Mouse (Mus musculus) forebrain, embryonic 15.5 days (tissue): ENCODE measurements around the gene H2afy. TPM values are rescaled to one million over a fixed set of nuclear protein-coding genes. Genes with fewer than 3 reads are reported as not detected.

Experiments
- ATAC-seq: fragments of 200-750 bp; cut with Nextera tagmentation; replicated peaks from 2 replicates; pipeline ENCODE4 v1.8.0; 2017; ENCODE audit warnings: mild to moderate bottlenecking, moderate TSS enrichment, moderate library complexity
- H3K27ac ChIP-seq: fragments of 300-500 bp; sonication (generic); replicated peaks from 2 replicates; pipeline ENCODE4 v1.5.1; 2015; ENCODE audit warnings: mild to moderate bottlenecking, inconsistent platforms
- H3K27me3 ChIP-seq: fragments of 300-500 bp; sonication (generic); 2 replicates; pipeline ENCODE4 v1.6.1; 2015; ENCODE audit warnings: inconsistent platforms
- H3K36me3 ChIP-seq: fragments of 300-500 bp; sonication (generic); 2 replicates; pipeline ENCODE4 v1.6.1; 2015; ENCODE audit warnings: mild to moderate bottlenecking, inconsistent platforms
- H3K4me1 ChIP-seq: fragments of 300-500 bp; sonication (generic); 2 replicates; pipeline ENCODE4 v1.6.1; 2015; ENCODE audit warnings: inconsistent platforms
- H3K4me2 ChIP-seq: fragments of 300-500 bp; sonication (generic); replicated peaks from 2 replicates; pipeline ENCODE4 v1.6.1; 2015; ENCODE audit warnings: mild to moderate bottlenecking, inconsistent platforms
- H3K4me3 ChIP-seq: fragments of 300-500 bp; sonication (generic); 2 replicates; pipeline ENCODE4 v1.5.1; 2015; ENCODE audit warnings: mild to moderate bottlenecking, inconsistent platforms
- H3K9ac ChIP-seq: fragments of 300-500 bp; sonication (generic); replicated peaks from 2 replicates; pipeline ENCODE4 v1.6.1; 2015; ENCODE audit warnings: mild to moderate bottlenecking, inconsistent platforms
- H3K9me3 ChIP-seq: fragments of 300-500 bp; sonication (generic); 2 replicates; pipeline ENCODE4 v1.6.1; 2016; ENCODE audit warnings: inconsistent platforms
- WGBS: fragments of 180-500 bp; shearing (Covaris S2); methylation state at CpG from one replicate; pipeline ENCODE4 v1.1.7; 2015; ENCODE audit warnings: mixed read lengths; 5-methylcytosine and 5-hydroxymethylcytosine counted together
- polyA plus RNA-seq: library from polyadenylated mRNA; unstranded; fragments of >200 nt; fragmentation: Nextera tagmentation; extraction: Ambion mirVana; gene quantifications from 2 replicates; pipeline ENCODE4 v1.2.1, GENCODE M21; 2015

The H2afy gene
- polyA plus RNA-seq, 1 experiment from 2014 or later, result 424 TPM

DNA sequence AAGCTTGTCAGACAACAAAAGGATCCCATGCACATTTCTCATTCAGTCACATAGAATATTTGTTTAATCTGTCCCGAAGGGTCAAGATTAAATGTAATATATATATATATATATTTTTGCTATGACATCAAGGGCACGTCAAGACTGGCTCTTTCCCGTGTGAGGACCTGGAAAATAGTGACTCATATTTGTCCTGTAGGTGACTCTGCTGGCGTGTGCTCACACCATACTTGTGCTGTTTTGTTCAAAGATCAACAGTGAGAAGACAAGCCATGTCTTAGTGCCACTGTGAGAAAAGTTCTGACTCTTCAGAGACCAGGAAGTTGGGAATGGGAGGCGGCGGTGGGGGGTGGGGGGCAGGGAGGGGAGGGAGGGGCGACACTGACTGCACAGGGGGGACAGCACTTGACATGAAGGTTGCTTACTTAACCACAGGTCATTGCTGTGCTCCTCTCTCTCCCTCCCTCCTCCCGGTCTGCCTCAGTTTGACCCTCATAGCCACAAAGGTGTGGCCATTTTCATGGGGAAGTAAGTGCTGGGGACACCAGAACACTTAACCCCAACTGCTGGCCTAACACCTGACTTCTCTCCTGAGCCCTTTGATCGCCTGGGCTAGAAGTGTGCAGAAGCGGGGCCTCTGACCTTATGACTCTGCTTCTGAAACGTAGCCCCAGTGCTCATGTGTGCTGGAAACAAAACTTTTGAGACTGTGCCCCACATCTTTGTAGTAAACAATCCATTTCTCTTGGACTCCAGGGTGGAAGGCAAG is 6.4 kb upstream of the H2afy start:
- Histone ChIP-seq H3K4me3 (no peak overlapping the region), H3K9me3 (no peaks in the 10 kb centered on the region), H3K4me1 (no peaks in the 10 kb centered on the region), H3K9ac (no peak overlapping the region), H3K27me3 (0 out of 2 replicates have a peak, but pooled peaks cover 2% of the 10 kb centered on the region), H3K36me3 (no peaks in the 10 kb centered on the region), H3K4me2 (no peak overlapping the region), H3K27ac (no peak overlapping the region)
- ATAC-seq, result no peak
- 25% methylated on average over 10 of the region's 11 CpGs for WGBS

DNA sequence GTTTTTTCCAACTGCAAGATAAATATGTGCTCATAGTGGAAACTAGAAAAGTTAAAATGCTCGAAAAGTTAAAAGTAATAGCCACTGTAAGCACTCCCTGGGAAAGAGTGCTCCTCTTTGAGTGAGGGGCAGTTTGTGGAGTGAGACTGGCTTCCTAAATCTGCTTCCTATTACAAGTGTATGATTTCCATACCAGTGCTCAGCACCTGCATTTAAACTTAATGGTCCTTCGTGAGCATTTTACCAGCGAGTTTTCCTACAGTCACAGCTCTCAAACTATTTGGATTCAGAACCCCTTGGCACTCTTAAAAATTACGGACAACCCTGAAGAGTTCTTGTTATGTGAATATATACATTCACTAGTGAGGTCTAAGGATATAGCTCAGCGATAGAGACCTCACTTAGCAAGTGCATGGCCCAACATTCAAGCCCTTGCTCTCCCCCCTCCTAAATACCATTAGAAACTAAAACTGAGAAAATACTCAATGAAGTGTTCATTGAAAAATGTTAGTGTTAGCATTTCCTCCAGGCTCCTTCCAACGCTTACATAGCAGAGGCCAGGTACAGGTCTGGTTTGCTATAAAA is 3.1 kb upstream of the H2afy start:
- ATAC-seq, result no peak
- Histone ChIP-seq H3K4me3 (no peak overlapping the region), H3K9ac (no peak overlapping the region), H3K4me2 (no peak overlapping the region), H3K4me1 (peaks cover 10% of the 10 kb centered on the region), H3K9me3 (no peaks in the 10 kb centered on the region), H3K36me3 (no peaks in the 10 kb centered on the region), H3K27me3 (0 out of 2 replicates have a peak, but pooled peaks cover 2% of the 10 kb centered on the region), H3K27ac (no peak overlapping the region)
- 72% methylated on average over 6 of the region's 6 CpGs for WGBS

DNA sequence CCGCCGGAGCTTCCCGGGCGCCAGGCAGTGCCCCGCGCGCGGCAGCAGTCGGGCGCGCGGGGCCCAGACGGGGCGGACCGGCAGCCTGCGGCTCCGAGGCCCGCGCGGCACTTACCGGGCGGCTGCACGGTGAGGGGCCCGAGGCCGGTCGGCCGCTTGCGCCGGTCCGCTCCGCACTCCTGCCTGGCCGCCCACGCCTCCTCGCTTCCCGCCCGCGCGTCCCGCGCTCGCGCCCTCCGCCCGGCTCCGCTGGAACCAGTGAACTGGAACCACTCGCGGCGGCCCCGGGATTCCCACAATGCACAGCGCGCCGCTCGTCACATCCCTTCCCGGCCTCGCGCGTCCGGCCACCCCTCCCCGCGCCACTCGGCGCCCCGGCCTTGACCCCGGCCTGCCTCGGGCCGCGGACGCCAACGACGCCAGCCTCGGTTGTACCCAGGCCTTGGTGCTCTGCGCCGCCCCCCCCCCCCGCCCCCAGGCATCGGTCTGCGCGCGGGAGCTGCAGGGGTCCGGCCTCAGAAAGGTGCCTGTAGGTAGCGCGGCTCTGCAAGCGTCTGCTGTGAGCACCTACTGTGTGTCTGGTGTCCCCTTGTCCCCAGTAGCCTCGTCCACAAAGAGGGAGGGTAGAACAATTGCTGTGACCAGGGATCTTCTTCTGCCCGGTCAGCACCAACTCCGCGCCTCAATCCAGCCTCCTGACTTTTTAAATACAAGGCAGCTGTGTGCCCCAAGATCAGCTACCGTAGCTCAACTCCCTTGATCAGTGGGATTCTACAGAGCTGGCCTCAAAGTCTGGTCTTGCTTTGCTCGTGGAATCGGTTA is 719 bp downstream of the H2afy start:
- Histone ChIP-seq H3K4me1 (peaks cover 25% of the 10 kb centered on the region), H3K27ac (peak overlapping the region; percentile 85), H3K36me3 (no peaks in the 10 kb centered on the region), H3K9ac (peak overlapping the region; percentile 96), H3K27me3 (0 out of 2 replicates have a peak, but pooled peaks cover 2% of the 10 kb centered on the region), H3K4me3 (peak overlapping the region; percentile 99), H3K4me2 (peak overlapping the region; percentile 80), H3K9me3 (no peaks in the 10 kb centered on the region)
- 1% methylated on average over 77 of the region's 89 CpGs for WGBS
- ATAC-seq, result peak; percentile 85

DNA sequence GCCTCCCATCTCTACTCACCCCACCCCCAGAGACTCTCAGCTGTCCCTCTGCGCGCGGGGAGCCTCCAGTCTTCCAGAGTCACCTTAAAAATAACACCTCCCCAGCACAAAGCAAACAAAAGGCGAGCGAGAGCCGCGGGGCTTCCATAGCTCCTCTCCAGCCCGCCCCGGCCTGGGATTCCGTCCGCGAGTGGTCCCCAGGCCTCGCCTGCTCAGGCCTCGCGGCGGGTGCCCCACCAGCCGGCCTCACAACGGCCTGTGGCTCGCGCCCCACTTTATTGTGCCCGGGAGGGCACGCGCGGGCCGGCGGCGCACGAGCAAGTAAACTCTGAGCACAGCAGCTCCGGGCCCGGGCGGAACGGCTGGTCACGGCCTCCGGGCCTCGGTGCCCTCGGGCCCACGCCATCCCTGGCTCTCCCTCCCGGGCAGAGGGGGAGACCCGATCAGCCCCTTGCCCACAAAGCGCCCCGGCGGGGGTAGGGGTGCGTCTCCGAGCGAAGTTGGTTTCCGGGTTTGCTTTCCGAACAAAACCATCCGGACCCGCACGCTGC is 1.5 kb downstream of the H2afy start:
- H3K9ac ChIP-seq, result peak overlapping the region; percentile 96
- peak overlapping the region; percentile 99 for H3K4me3 ChIP-seq
- H3K36me3 ChIP-seq, result no peaks in the 10 kb centered on the region
- H3K27ac ChIP-seq, result peak overlapping the region; percentile 85
- ATAC-seq, result peak; percentile 52
- 0 out of 2 replicates have a peak, but pooled peaks cover 2% of the 10 kb centered on the region for H3K27me3 ChIP-seq
- H3K4me2 ChIP-seq, result peak overlapping the region; percentile 80
- H3K9me3 ChIP-seq, result no peaks in the 10 kb centered on the region
- under 1% methylated on average over 50 of the region's 50 CpGs for WGBS
- H3K4me1 ChIP-seq, result peaks cover 25% of the 10 kb centered on the region

DNA sequence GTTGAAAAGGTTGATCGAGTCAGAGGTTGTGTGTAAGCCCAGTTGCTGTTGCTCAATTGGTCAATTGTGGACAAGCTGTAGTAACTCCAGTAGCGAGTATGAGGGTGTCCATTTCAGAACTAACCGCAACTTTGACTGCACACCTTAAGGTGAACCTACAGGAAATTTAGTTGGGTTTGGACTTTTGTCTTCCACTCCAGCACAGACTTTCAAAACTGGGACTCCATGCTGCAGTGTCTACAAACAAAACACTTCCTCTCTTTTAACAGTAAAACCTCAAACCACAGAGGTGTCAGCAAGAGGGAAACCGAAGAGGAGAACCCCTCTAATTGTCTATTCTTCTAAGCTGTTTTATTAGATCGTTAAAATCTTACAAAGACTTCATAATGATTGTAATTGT is 2.1 kb downstream of the H2afy start:
- H3K4me1 ChIP-seq, result peaks cover 25% of the 10 kb centered on the region
- no peak for ATAC-seq
- H3K9me3 ChIP-seq, result no peaks in the 10 kb centered on the region
- H3K4me3 ChIP-seq, result peak overlapping the region; percentile 99
- peak overlapping the region; percentile 96 for H3K9ac ChIP-seq
- WGBS, result 37% methylated on average over 5 of the region's 5 CpGs
- no peak overlapping the region for H3K27ac ChIP-seq
- H3K36me3 ChIP-seq, result no peaks in the 10 kb centered on the region
- H3K27me3 ChIP-seq, result 0 out of 2 replicates have a peak, but pooled peaks cover 2% of the 10 kb centered on the region
- peak overlapping the region; percentile 80 for H3K4me2 ChIP-seq

DNA sequence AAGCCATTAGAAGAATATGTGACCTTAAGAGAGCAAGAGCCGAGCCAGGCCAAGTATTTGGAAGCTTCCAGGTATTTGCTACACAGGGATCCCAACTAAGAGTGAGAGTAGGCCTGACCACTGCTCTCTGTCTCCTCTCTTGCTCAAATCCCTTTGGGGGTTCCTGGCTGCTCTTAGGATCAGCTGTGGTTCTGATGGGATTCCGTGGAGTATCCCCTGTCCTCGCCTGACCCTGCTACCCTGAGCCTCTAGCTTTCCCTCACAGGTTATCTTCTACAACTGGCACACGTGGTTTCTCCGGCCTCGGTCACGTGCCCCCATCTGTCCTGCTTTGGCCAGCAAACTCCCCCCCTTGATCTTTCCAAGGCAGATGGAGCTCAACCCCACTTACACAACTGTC is 3.2 kb downstream of the H2afy start:
- H3K9me3 ChIP-seq, result no peaks in the 10 kb centered on the region
- H3K4me3 ChIP-seq, result no peak overlapping the region
- peaks cover 5% of the 10 kb centered on the region for H3K36me3 ChIP-seq
- peaks cover 25% of the 10 kb centered on the region for H3K4me1 ChIP-seq
- ATAC-seq, result no peak
- no peak overlapping the region for H3K27ac ChIP-seq
- no peak overlapping the region for H3K4me2 ChIP-seq
- WGBS, result 86% methylated on average over 7 of the region's 7 CpGs
- no peaks in the 10 kb centered on the region for H3K27me3 ChIP-seq
- H3K9ac ChIP-seq, result no peak overlapping the region

DNA sequence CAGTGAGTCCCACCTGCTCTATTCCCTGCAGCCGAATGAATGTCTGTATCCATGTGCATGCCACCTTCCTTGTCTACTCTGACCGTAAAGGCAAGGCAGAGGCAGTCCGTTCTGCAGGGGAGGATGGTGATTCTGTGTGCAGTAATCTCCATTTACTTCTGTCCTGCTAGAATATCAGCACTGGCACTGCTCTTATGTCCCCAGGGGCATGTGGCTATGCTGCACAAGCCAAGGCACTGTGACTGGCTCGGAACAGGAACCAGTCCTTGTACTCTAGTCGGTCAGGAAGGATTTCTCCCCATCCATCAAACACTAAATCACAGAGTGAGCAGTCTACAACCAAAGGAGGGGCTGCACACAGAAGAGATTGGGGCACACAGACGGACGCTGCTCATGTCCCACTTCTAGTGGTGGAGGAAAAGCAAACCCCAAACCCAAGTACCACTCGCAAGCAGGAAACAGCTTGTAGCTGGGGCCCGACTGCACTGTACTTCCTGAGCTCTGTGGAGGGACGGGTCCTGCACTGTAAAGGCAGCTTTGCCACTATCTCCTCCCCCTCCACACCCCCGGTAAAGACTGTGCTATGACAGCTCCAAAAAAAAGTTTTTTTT is 3.7 kb downstream of the H2afy start:
- ATAC-seq, result no peak
- Histone ChIP-seq H3K9me3 (no peaks in the 10 kb centered on the region), H3K4me3 (no peak overlapping the region), H3K4me2 (no peak overlapping the region), H3K9ac (no peak overlapping the region), H3K4me1 (peaks cover 25% of the 10 kb centered on the region), H3K36me3 (peaks cover 10% of the 10 kb centered on the region), H3K27me3 (no peaks in the 10 kb centered on the region), H3K27ac (no peak overlapping the region)
- 89% methylated on average over 11 of the region's 11 CpGs for WGBS

DNA sequence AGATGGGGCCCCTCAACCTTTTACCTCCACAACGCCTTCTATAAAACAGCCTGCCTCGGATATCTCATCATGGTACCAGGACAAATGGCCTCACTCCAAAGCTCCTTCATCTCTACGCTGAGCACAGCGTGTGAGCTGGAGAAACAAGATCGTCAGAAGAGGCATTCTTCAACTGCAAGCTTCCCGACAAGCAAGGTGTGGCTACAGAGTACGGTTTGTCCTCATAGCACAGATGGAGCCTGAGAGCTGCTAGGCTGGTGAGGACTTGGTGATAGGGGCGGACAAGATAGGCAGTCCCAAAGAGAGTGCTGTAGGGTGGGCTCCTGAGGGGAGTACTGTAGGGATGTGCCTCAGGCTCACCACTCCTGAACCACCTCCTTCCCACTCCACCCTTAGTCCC is 5.6 kb downstream of the H2afy start:
- peaks cover 29% of the 10 kb centered on the region for H3K36me3 ChIP-seq
- no peak overlapping the region for H3K9ac ChIP-seq
- no peak overlapping the region for H3K4me2 ChIP-seq
- peaks cover 18% of the 10 kb centered on the region for H3K4me1 ChIP-seq
- ATAC-seq, result no peak
- no peaks in the 10 kb centered on the region for H3K9me3 ChIP-seq
- H3K27ac ChIP-seq, result no peak overlapping the region
- WGBS, result 93% methylated on average over 8 of the region's 8 CpGs
- H3K4me3 ChIP-seq, result no peak overlapping the region
- H3K27me3 ChIP-seq, result no peaks in the 10 kb centered on the region

DNA sequence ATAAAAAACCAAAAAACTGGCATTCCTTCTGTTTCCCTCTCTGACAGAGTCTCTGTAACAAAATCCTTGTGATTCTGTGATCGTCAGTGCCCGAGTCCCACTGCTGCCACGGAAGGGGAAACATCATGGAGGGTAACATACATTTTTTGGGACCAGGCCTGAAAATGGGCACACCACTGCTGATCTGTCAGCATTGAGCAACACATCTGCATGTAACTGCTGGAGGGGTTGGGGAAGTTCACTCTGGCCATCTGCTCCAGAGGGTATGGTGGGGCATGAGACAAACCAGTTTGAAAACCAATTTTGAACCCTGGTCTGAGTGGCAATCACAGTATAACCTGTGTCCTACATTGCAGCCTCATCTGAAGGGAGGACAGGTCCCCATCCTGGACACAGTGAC is 6.6 kb downstream of the H2afy start:
- no peak for ATAC-seq
- Histone ChIP-seq H3K9me3 (no peaks in the 10 kb centered on the region), H3K4me3 (no peak overlapping the region), H3K9ac (no peak overlapping the region), H3K27me3 (no peaks in the 10 kb centered on the region), H3K27ac (no peak overlapping the region), H3K36me3 (peaks cover 38% of the 10 kb centered on the region), H3K4me1 (peaks cover 18% of the 10 kb centered on the region), H3K4me2 (no peak overlapping the region)
- 98% methylated on average over 3 of the region's 3 CpGs for WGBS

DNA sequence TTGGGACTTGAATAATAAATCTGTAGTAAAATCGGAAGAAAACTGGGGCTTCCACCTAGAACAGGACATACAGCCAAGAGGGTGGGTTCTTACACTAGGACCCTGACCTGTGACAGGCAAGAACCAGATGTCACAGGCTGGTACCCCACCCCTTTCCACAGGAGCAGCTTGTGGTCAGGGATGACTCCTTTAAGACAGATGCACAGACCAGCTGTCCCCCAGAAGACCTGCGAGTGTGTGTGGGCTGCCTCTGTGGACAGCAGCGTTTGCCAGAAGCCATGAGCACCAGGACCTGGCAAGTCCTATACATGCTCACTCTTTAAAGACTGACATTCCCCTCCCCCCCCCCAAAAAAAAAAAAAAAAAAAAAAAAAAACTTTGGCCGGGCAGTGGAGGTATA is 7.1 kb downstream of the H2afy start:
- Histone ChIP-seq H3K9ac (no peak overlapping the region), H3K4me1 (peaks cover 13% of the 10 kb centered on the region), H3K27ac (no peak overlapping the region), H3K4me2 (no peak overlapping the region), H3K4me3 (no peak overlapping the region), H3K27me3 (no peaks in the 10 kb centered on the region), H3K9me3 (no peaks in the 10 kb centered on the region), H3K36me3 (peaks cover 41% of the 10 kb centered on the region)
- no peak for ATAC-seq
- WGBS, result 88% methylated on average over 4 of the region's 4 CpGs

DNA sequence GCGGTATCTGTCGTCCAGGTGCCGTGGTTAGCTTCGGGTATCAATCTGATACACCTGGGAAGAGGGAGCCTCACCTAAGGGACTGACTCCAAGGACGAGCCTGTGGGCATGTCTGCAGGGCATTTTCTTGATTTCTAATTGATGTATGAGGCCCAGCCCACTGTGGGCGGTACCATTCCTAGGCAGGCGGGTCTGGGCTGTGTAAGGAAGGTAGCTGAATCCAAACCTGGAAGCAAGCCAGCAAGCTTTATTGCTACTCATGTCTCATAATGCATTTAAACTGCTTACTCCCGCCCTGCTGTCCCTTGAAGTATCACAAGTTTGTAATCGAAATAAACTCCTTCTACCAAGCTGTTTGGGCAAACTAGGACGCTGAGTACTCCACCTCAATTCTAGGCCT is 10.5 kb downstream of the H2afy start:
- Histone ChIP-seq H3K27ac (no peak overlapping the region), H3K36me3 (peaks cover 62% of the 10 kb centered on the region), H3K27me3 (no peaks in the 10 kb centered on the region), H3K4me1 (no peaks in the 10 kb centered on the region), H3K4me3 (no peak overlapping the region), H3K9ac (no peak overlapping the region), H3K4me2 (no peak overlapping the region), H3K9me3 (no peaks in the 10 kb centered on the region)
- ATAC-seq, result no peak
- 93% methylated on average over 10 of the region's 10 CpGs for WGBS
